Mouse (Mus musculus): ENCODE measurements at regions not wholly inside any gene's neighbourhood (a gene's known extent, or its start where the extent isn't known, plus 50 kb on each side); places are given as distances from the start of the nearest gene placed in this dataset.

DNA sequence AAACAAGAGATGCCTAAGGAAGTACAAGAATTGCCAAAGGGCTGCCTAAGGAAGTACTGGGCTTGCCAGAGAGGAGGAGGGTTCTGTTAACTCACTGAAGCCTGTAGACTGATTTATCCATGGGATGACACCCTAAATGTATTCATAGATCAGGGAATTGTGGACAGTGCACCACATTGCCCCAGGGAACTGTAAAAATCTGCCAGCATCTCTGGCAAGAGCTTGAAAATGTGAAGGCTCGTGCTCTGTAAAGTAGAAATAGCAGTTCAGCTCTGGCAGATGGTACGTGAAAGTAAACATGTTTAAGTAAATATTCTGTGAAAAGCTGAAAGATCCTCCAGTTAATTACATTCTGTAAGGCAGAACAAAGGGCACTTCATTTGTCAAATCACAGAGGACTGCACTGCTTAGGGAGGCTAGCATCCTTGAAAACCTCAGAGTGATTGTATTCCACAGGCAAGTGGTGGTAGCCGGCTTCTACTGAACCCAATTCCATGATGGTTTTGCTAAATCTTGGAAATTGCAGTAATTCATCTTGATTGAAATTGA lies 445.9 kb upstream of the Grin3a start:
- Histone ChIP-seq H3K9ac (no peak overlapping the region), H3K4me2 (no peak overlapping the region), H3K27ac (replicated peaks) (no peak overlapping the region), H3K27me3 (no peaks in the 10 kb centered on the region), H3K36me3 (no peaks in the 10 kb centered on the region), H3K9me3 (no peaks in the 10 kb centered on the region), H3K4me1 (replicated peaks) (peaks cover 2% of the 10 kb centered on the region; the same call in 1 of the 2 replicates), H3K4me3 (no peak overlapping the region)
- 51% methylated on average over 3 of the region's 3 CpGs for WGBS
- ATAC-seq (ENCODE audit: low read depth) = no peak

DNA sequence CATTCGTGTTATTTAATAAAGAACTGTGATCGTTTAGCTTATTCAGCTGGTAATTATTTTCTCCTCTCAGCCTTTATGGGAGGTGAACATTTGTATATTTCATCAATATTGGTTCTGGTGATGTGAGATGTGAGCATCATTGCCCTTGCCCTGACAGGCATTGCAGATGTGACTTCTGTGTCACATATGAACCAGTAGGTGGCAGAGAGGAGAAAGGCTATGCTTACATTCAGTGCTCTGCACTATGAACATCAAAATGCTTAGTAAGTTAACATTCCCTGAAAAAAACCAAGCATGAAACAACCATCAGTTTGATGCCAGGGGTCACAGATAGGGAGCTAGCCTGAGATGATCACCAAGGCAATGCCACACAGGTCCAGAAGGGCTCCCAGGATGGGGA lies 441.1 kb upstream of the Grin3a start:
- Histone ChIP-seq H3K36me3 (no peaks in the 10 kb centered on the region), H3K27me3 (no peaks in the 10 kb centered on the region), H3K4me2 (no peak overlapping the region), H3K27ac (replicated peaks) (no peak overlapping the region), H3K4me1 (replicated peaks) (peaks cover 2% of the 10 kb centered on the region; the same call in 1 of the 2 replicates), H3K4me3 (no peak overlapping the region), H3K9ac (no peak overlapping the region), H3K9me3 (no peaks in the 10 kb centered on the region)
- WGBS = 76% methylated on average over 2 of the region's 2 CpGs
- peak; percentile 19; the same call in 1 of the 2 replicates for ATAC-seq (ENCODE audit: low read depth)

DNA sequence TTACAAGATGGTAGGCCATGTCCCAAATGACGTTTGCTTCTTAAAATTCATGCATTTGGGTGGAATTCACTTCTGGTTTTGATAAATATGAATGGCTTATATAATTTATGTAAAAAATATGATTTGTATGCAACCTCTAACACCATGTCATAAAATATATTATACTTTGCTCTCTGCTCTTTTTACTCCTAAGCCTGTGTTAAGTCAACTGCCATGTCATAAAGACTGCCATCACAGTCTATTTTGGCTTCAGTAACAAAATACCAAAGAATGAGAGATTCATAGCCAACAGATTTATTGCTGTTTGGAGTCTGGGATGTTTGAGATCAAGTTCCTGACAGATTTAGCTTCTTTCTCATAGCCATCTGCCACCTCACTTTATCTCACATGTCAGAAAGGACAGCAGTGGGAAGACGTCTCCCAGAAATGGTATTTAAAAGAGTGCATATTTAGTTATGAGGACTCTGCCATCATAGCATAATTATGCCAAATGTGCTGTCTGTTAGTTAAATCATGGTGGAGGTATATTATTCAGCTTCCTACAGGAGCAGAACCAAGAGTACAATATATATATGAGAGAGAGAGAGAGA lies 413.6 kb upstream of the Grin3a start:
- Histone ChIP-seq H3K27ac (replicated peaks) (no peak overlapping the region), H3K9me3 (no peaks in the 10 kb centered on the region), H3K4me1 (replicated peaks) (no peaks in the 10 kb centered on the region), H3K4me3 (no peak overlapping the region), H3K4me2 (no peak overlapping the region), H3K36me3 (no peaks in the 10 kb centered on the region), H3K9ac (no peak overlapping the region), H3K27me3 (no peaks in the 10 kb centered on the region)
- ATAC-seq (ENCODE audit: low read depth) = no peak
- 71% methylated on average over 2 of the region's 2 CpGs for WGBS

DNA sequence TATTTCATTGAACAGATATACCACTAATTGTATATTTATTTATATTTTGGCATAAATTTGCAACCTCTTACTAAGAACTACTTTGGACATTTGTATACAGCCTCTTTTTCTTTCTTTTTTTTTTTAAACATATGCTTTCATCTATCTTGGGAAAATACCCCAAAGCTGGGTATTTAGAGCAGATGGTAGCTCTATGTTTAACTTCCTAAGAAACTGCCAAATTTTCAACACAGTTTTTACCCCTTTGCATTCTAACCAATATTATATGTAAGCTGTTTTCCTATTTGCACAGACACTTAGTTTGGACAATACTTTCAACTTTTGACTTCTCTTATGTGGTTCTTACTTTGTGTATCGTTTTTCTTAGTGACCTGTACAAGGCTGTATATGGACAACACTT lies 396.5 kb upstream of the Grin3a start:
- no peak for ATAC-seq (ENCODE audit: low read depth)
- WGBS = 77% methylated on average over 1 of the region's 1 CpGs
- Histone ChIP-seq H3K27ac (replicated peaks) (no peak overlapping the region), H3K36me3 (no peaks in the 10 kb centered on the region), H3K4me1 (replicated peaks) (no peaks in the 10 kb centered on the region), H3K9me3 (no peaks in the 10 kb centered on the region), H3K4me2 (no peak overlapping the region), H3K4me3 (no peak overlapping the region), H3K27me3 (no peaks in the 10 kb centered on the region), H3K9ac (no peak overlapping the region)

DNA sequence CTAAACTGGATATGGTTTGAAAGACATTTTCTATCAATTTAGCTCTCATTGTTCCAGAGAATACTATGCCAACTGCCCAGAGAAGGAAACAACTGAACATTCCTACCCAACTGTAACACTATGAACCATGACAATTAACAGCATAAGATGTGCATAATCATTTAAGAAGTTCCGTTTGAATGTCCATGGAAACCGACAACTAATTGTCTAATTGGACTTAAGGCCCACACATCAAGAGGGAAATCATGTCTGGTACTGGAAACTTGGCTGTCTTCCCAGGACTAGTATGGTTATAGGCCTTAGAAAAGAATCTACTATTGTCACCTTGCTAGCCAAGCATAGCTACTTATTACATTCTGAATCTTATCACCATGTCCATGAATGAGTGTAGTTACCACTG lies 395.4 kb upstream of the Grin3a start:
- H3K4me2 ChIP-seq = no peak overlapping the region
- H3K9me3 ChIP-seq = no peaks in the 10 kb centered on the region
- ATAC-seq (ENCODE audit: low read depth) = no peak
- no peak overlapping the region for H3K9ac ChIP-seq
- WGBS = 83% methylated on average over 2 of the region's 2 CpGs
- no peak overlapping the region for H3K27ac ChIP-seq (replicated peaks)
- H3K4me1 ChIP-seq (replicated peaks) = no peaks in the 10 kb centered on the region
- H3K4me3 ChIP-seq = no peak overlapping the region
- no peaks in the 10 kb centered on the region for H3K36me3 ChIP-seq
- no peaks in the 10 kb centered on the region for H3K27me3 ChIP-seq

DNA sequence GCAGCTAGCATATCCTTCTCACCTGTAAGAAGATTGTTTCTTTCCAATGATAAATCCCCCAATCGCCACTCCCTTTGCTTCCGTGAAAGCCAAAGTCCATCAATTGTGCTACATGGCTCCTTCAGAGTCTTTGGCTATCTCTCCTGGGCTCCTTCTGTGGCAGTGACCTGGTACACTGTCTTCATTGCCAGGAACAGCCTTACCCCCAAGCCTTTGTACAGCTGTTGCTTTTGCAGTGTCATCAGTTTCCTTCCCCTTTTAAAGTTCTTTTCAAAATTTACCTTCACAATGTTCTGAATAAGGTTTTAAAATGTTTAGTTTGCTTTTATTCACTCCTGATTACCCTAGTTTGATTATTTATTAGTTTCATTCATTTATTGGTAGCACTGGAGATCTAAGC lies 393.8 kb upstream of the Grin3a start:
- Histone ChIP-seq H3K4me1 (replicated peaks) (no peaks in the 10 kb centered on the region), H3K27ac (replicated peaks) (no peak overlapping the region), H3K4me2 (no peak overlapping the region), H3K9ac (no peak overlapping the region), H3K27me3 (no peaks in the 10 kb centered on the region), H3K36me3 (no peaks in the 10 kb centered on the region), H3K9me3 (no peaks in the 10 kb centered on the region), H3K4me3 (no peak overlapping the region)
- ATAC-seq (ENCODE audit: low read depth) = no peak
- WGBS = 94% methylated on average over 2 of the region's 2 CpGs

DNA sequence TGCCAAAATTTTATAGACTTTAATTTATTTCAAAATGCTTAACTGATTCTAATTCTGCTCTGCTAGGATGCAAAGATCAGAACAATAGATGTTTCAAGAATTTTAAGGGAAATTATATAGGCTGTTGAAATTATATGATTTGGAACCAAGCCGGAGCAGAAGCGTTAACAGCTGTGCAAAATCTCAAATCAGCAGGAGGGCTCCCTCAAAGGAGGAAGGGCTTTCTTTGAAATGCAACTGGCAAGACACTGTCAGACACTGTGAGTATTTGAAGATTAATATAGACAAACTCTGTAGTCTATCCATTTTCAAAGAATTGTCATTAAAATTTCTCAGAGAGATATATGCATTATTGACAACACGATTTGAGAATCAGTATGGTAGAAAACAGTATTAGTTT lies 389.9 kb upstream of the Grin3a start:
- no peak overlapping the region for H3K4me2 ChIP-seq

DNA sequence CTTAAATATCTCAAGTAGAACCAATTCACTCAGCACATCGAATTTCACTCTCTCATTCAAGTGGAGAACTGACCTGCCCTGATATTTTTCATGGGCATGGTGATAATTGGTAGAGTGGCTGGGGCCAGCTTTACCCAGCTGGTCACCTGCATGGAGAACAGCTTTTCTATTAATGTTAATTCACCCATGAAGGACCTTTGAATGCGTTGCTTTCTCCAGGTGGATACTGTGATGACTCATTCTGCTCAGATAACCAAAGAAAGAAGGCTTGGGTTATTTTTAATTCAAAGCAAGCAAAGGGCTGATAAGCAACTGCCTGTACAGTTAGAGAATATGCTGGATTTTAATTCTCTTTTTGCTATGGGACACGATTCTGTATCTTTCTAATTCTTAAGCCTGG lies 357.8 kb upstream of the Grin3a start:
- no peak overlapping the region for H3K4me3 ChIP-seq
- no peaks in the 10 kb centered on the region for H3K9me3 ChIP-seq
- no peak overlapping the region for H3K9ac ChIP-seq
- H3K4me2 ChIP-seq = no peak overlapping the region
- ATAC-seq (ENCODE audit: low read depth) = no peak
- H3K36me3 ChIP-seq = no peaks in the 10 kb centered on the region
- WGBS = 65% methylated on average over 3 of the region's 3 CpGs
- H3K27me3 ChIP-seq = no peaks in the 10 kb centered on the region
- no peaks in the 10 kb centered on the region for H3K4me1 ChIP-seq (replicated peaks)
- H3K27ac ChIP-seq (replicated peaks) = no peak overlapping the region

More for the DNA sequence above, 389.9 kb upstream of the Grin3a start:
- WGBS = 60% methylated on average over 3 of the region's 3 CpGs
- Histone ChIP-seq H3K27me3 (no peaks in the 10 kb centered on the region), H3K4me3 (no peak overlapping the region), H3K36me3 (no peaks in the 10 kb centered on the region), H3K9me3 (no peaks in the 10 kb centered on the region), H3K4me1 (replicated peaks) (no peaks in the 10 kb centered on the region), H3K27ac (replicated peaks) (no peak overlapping the region), H3K9ac (no peak overlapping the region)
- ATAC-seq (ENCODE audit: low read depth) = no peak

DNA sequence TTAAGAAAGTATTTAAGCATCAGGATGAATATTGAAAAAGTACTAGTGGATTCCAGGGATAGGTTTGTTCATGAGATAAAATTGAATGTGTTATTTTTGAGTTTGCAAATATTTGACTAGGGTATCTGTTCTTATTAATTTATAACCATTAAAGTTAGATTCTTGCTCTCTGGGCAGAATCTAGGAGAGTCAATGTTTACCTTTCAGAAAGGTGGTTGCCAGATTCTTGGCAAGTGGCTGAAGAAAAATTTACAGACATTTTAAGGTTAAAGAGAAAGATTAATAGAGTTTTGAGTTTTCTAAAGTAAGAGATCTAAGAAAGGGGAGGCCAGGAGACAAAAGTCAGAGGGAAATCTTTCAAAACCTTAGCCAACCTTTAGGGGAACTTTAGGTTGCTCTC lies 331.7 kb upstream of the Grin3a start:
- ATAC-seq (ENCODE audit: low read depth) = no peak
- no peak overlapping the region for H3K9ac ChIP-seq
- H3K27ac ChIP-seq (replicated peaks) = no peak overlapping the region
- no peaks in the 10 kb centered on the region for H3K36me3 ChIP-seq
- H3K4me1 ChIP-seq (replicated peaks) = no peaks in the 10 kb centered on the region
- no peaks in the 10 kb centered on the region for H3K9me3 ChIP-seq
- H3K4me3 ChIP-seq = no peak overlapping the region
- no peak overlapping the region for H3K4me2 ChIP-seq
- no peaks in the 10 kb centered on the region for H3K27me3 ChIP-seq

DNA sequence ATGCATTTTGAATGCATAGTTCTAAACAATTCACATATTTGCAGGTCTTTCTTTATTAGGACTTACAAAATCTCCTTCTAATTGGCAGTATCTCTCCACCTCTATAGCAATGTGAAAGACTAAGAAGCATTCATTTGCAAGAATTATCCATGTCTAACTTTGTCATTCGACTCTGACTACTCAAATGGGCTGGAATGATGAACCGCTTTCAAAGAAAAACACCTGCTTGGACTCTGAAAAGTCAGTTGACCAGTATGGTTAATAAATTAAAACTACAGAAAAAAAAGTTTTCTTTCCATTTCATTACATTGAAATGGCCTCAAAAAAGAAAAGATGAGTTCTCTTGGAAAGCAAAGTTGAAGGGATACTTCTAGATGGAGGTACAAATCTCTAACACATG lies 331.1 kb upstream of the Grin3a start:
- Histone ChIP-seq H3K4me2 (no peak overlapping the region), H3K36me3 (no peaks in the 10 kb centered on the region), H3K27me3 (no peaks in the 10 kb centered on the region), H3K4me3 (no peak overlapping the region), H3K9me3 (no peaks in the 10 kb centered on the region), H3K9ac (no peak overlapping the region), H3K4me1 (replicated peaks) (no peaks in the 10 kb centered on the region), H3K27ac (replicated peaks) (no peak overlapping the region)
- no peak for ATAC-seq (ENCODE audit: low read depth)
- WGBS = 85% methylated on average over 2 of the region's 2 CpGs

DNA sequence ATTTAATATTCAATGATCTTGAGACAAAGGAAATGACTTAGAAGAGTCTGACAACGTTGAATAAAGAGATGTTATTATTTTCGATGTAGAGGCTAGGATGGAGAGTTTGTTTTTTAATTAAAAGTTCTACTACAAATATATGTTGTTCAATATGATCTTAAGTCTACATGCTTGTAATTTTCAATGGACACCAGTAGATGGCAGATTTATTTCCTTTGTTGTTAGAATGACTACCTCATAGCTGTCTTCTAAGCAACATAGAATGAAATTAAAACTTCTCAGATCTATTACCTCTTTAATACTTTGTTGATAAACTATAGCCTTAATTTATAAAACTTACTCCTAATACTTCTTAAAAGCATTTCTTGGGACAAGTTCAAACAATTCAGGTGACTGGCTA lies 315.3 kb upstream of the Grin3a start:
- WGBS = 82% methylated on average over 2 of the region's 2 CpGs
- Histone ChIP-seq H3K9ac (no peak overlapping the region), H3K36me3 (no peaks in the 10 kb centered on the region), H3K27ac (replicated peaks) (no peak overlapping the region), H3K9me3 (no peaks in the 10 kb centered on the region), H3K4me2 (no peak overlapping the region), H3K4me1 (replicated peaks) (no peaks in the 10 kb centered on the region), H3K4me3 (no peak overlapping the region), H3K27me3 (no peaks in the 10 kb centered on the region)
- ATAC-seq (ENCODE audit: low read depth) = no peak

DNA sequence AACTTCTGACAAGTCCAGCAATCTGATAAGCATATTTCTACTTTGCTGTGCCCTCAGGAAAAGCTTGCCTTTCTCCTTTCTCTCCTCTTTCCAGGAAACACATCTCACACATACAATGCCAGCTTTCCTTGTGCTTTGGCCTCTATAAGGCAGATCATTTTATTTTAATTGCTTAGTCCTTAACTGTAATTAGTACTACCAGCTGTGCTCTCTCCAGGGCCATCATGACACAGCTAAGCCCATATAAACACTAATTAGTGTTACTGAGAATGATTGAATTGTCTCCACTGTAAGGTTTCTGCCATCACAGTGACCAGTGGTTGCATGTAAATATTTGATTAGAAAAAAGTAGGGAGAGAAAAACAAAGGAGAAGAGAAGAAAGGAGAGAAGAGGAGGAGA lies 300.4 kb upstream of the Grin3a start:
- Histone ChIP-seq H3K36me3 (no peaks in the 10 kb centered on the region), H3K27ac (replicated peaks) (no peak overlapping the region), H3K4me2 (no peak overlapping the region), H3K4me3 (no peak overlapping the region), H3K4me1 (replicated peaks) (no peaks in the 10 kb centered on the region), H3K9me3 (no peaks in the 10 kb centered on the region), H3K9ac (no peak overlapping the region), H3K27me3 (no peaks in the 10 kb centered on the region)
- ATAC-seq (ENCODE audit: low read depth) = peak; percentile 83

DNA sequence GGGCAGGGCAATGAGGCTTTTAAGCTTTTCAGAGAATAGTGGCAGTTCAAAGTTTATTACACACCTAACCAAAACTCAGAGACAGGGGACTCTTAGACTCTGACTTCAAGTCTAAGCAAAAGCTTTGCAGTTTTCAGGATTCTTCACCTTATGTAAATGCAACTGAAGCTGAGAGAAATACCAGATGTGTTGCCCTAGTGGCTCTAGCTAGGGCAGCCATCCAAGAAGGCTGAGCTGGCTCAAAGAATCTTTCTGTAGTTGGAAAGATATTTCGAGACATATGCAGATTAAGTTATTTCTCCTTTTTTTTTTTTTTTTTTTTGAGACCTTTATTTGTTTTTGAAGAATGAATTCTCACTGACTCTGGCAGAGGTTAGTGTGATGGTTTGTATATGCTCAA lies 284.7 kb upstream of the Grin3a start:
- no peaks in the 10 kb centered on the region for H3K27me3 ChIP-seq
- no peak overlapping the region for H3K9ac ChIP-seq
- no peaks in the 10 kb centered on the region for H3K9me3 ChIP-seq
- H3K4me3 ChIP-seq = no peak overlapping the region
- no peaks in the 10 kb centered on the region for H3K4me1 ChIP-seq (replicated peaks)
- H3K36me3 ChIP-seq = no peaks in the 10 kb centered on the region
- no peak overlapping the region for H3K27ac ChIP-seq (replicated peaks)
- ATAC-seq (ENCODE audit: low read depth) = no peak
- H3K4me2 ChIP-seq = no peak overlapping the region
- WGBS = 65% methylated on average over 1 of the region's 1 CpGs
